Mouse (Mus musculus) thymus, adult 2 months (tissue): ENCODE measurements at regions not wholly inside any gene's neighbourhood (a gene's known extent, or its start where the extent isn't known, plus 50 kb on each side); places are given as distances from the start of the nearest gene placed in this dataset.

Experiments used
- DNase-seq: peaks from one replicate; pipeline ENCODE4 v3.0.0; 2021
- H3K27ac ChIP-seq: fragments of 200-500 bp; 2 replicates; pipeline ENCODE4 v1.5.1; 2012; ENCODE audit warnings: low read length, control low read depth; ENCODE audit not compliant: control insufficient read depth, insufficient read depth
- H3K27me3 ChIP-seq: fragments of 200-500 bp; 2 replicates; pipeline ENCODE4 v1.6.1; 2012; ENCODE audit warnings: mild to moderate bottlenecking, low read length, moderate library complexity, mixed read lengths; ENCODE audit not compliant: control insufficient read depth, insufficient read depth
- H3K36me3 ChIP-seq: fragments of 200-500 bp; 2 replicates; pipeline ENCODE4 v1.6.1; 2012; ENCODE audit warnings: mild to moderate bottlenecking, low read length, moderate library complexity; ENCODE audit not compliant: control insufficient read depth, insufficient read depth
- H3K4me1 ChIP-seq: fragments of 200-500 bp; replicated peaks from 2 replicates; pipeline ENCODE4 v1.6.1; 2012; ENCODE audit warnings: low read length; ENCODE audit not compliant: control insufficient read depth, insufficient read depth
- H3K4me3 ChIP-seq: fragments of 200-500 bp; 2 replicates; pipeline ENCODE4 v1.5.1; 2012; ENCODE audit warnings: mild to moderate bottlenecking, low read length, control low read depth, moderate library complexity; ENCODE audit not compliant: control insufficient read depth, insufficient read depth
- CTCF ChIP-seq: fragments of 200-500 bp; IDR thresholded peaks from 2 replicates; pipeline ENCODE4 v1.5.1; 2012; ENCODE audit warnings: mild to moderate bottlenecking, control low read depth, low read length, moderate library complexity, borderline replicate concordance; ENCODE audit not compliant: control insufficient read depth, poor library complexity, insufficient read depth; ENCODE audit errors: extremely low read depth
- POLR2A ChIP-seq: fragments of 200-500 bp; IDR thresholded peaks from 2 replicates; pipeline ENCODE4 v1.6.1; 2012; ENCODE audit warnings: mild to moderate bottlenecking, low read length, control low read depth, moderate library complexity; ENCODE audit not compliant: control insufficient read depth, poor library complexity, insufficient read depth; ENCODE audit errors: extremely low read depth
- WGBS: fragments of 180-500 bp; shearing (Covaris S2); methylation state at CpG from one replicate; pipeline ENCODE4 v1.1.7; 2018; 5-methylcytosine and 5-hydroxymethylcytosine counted together

DNA sequence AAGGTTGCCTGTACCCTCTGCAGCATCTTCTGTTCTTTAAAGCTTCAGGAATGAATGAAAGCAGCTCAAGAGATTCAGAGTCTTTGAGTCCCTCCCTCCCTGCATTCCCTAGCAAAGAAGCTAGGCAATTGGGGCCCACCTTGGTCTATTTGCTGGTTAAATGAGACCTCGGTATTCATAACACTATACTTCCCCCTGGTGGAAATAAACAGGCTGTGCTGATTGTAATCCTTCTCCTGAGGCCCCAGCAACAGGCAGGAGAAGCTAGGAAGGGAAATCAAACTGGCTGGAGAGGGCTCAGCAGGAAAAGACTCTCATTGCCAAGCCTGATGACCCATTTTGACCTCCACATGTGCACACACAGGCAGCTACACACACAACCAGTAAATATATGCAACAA is 137.1 kb downstream of the Sh3bp4 start:
- H3K4me3 ChIP-seq: no peak overlapping the region
- no peak for TF ChIP-seq POLR2A
- DNase-seq: no peak
- H3K36me3 ChIP-seq: no peaks in the 10 kb centered on the region
- no peak overlapping the region for H3K27ac ChIP-seq
- WGBS: 5% methylated on average over 1 of the region's 1 CpGs
- H3K4me1 ChIP-seq: no peaks in the 10 kb centered on the region
- no peaks in the 10 kb centered on the region for H3K27me3 ChIP-seq

DNA sequence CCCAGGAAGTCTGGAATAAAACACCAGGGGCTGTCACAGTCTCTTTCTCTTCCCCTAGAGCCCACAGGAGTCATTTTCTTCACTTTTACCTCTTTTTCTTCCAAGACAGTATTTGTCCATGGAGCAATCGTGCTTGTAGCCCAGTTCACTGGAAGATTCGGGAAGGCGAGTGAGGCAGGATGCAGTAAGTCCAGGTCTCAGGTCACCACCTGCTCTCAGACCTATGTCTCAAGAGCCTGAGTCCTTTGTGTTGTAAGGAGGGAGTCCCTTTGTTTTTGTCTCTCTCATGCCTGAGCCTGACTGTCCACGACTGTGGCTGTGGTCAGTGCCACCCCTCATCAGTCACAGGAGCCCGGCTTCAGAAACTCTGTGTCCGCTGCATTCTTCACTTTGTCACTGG is 140.9 kb downstream of the Sh3bp4 start:
- Histone ChIP-seq H3K4me3 (no peak overlapping the region), H3K27ac (no peak overlapping the region), H3K36me3 (no peaks in the 10 kb centered on the region), H3K27me3 (no peaks in the 10 kb centered on the region), H3K4me1 (no peaks in the 10 kb centered on the region)
- WGBS: 90% methylated on average over 6 of the region's 6 CpGs
- TF ChIP-seq CTCF: no peak
- no peak for TF ChIP-seq POLR2A
- no peak for DNase-seq

DNA sequence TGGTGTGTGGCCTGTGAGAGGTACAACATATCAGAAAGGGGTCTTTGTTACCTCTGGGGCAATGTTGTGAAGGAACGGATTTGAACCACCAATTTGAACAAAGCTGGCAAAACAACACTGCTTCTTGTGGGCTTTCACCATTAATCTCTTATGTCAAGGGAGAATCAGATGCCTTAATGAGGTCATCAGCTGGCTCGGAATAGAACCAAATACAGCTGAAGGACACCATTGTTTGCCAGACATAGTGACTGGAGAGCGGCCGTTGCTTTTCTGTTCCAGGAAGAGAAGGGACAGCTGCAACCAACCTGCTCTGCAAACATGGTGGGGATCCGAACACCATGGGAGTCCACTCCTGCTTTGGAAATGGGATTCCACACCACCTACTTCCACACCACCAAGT is 158.2 kb downstream of the Sh3bp4 start:
- Histone ChIP-seq H3K4me1 (no peaks in the 10 kb centered on the region), H3K27ac (no peak overlapping the region), H3K27me3 (no peaks in the 10 kb centered on the region), H3K4me3 (no peak overlapping the region), H3K36me3 (no peaks in the 10 kb centered on the region)
- no peak for DNase-seq
- WGBS: 92% methylated on average over 5 of the region's 5 CpGs
- TF ChIP-seq POLR2A: no peak
- TF ChIP-seq CTCF: no peak

DNA sequence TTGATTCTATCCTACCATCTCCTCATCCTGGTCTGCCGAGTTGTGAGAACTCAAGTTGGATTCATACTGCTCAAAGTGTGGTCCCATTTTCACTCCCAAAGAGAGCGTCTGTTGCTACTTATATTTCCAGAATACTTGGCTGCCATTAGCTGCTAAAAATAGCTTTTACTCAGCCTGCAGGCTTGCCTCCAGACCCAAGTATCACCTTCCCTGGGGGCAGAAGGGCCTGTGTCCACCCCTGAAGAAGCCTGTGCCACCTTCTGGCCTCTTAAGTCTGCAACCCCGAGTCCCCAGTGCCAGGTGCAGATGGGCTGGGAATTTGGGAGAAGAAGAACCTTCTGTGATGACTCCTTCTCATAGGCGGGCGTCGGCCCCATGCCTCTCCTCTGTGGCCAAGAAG is 161.5 kb downstream of the Sh3bp4 start:
- Histone ChIP-seq H3K36me3 (no peaks in the 10 kb centered on the region), H3K4me1 (no peaks in the 10 kb centered on the region), H3K27me3 (no peaks in the 10 kb centered on the region), H3K27ac (no peak overlapping the region), H3K4me3 (no peak overlapping the region)
- TF ChIP-seq POLR2A (no peak), CTCF (no peak)
- DNase-seq: no peak
- 95% methylated on average over 6 of the region's 6 CpGs for WGBS

DNA sequence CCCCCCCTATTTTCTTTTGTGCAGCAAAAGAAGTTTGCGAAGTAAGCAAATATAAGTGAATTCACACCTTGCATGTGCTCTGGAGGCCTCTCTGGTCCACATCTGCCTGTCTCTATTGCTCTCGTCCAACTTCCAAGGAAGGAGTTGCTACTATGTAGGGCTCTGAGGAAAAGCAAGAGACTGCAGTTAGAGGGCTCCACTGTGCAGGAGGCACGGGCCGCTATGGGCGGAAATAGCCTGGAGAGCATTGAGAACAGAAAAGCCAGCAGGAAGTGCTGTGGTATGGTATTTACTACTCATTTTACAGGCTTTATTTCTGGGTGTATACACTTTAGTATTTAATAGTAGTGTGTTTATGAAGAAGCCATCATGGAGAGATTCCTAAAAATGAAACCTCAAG is 162.2 kb downstream of the Sh3bp4 start:
- WGBS: 37% methylated on average over 5 of the region's 5 CpGs
- Histone ChIP-seq H3K27ac (no peak overlapping the region), H3K4me1 (no peaks in the 10 kb centered on the region), H3K4me3 (no peak overlapping the region), H3K27me3 (no peaks in the 10 kb centered on the region), H3K36me3 (no peaks in the 10 kb centered on the region)
- TF ChIP-seq POLR2A: no peak
- no peak for TF ChIP-seq CTCF
- DNase-seq: no peak

DNA sequence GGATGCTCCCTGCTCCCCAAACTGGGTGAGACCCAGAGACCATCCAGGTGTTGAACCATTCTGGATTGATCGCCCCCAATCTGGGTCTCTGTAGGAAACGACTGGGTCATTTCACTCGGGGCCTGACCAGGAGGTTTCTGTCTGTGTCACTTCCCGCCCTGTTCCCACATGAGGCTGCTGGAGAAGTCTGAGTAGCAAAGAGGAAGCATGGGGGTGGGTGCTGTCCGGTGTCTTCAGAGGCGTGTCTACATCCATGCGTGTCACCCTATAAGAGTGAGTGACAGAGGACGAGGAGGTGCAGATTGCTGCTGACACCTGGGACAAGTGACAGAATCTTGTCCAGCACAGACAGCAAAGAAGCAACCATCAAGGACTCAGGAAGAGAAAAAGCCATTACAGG is 164.7 kb downstream of the Sh3bp4 start:
- no peak overlapping the region for H3K4me3 ChIP-seq
- DNase-seq: no peak
- WGBS: 11% methylated on average over 8 of the region's 8 CpGs
- H3K27ac ChIP-seq: no peak overlapping the region
- no peaks in the 10 kb centered on the region for H3K4me1 ChIP-seq
- no peaks in the 10 kb centered on the region for H3K36me3 ChIP-seq
- no peaks in the 10 kb centered on the region for H3K27me3 ChIP-seq
- TF ChIP-seq CTCF: no peak
- no peak for TF ChIP-seq POLR2A

DNA sequence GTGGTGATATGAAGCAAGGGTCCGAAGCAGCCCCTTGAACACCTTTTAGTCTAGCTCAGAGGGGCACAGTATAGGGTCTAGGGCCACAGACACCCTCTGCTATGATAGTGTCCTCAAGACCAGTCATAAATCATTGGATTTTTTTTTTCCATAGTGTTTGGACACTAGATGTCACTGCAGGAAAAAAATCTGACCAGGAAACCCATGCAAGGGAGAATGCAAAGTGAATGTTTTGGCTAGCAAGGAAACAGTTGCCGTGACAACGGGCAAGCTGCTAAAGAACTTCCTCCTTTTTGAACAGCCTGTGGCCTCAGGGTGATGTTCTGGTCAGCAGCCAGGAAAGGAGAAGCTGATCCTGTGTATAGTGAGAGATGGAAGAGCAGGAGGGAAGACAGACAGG is 165.1 kb downstream of the Sh3bp4 start:
- no peaks in the 10 kb centered on the region for H3K36me3 ChIP-seq
- TF ChIP-seq CTCF: no peak
- no peak for TF ChIP-seq POLR2A
- H3K4me1 ChIP-seq: no peaks in the 10 kb centered on the region
- H3K27ac ChIP-seq: no peak overlapping the region
- 2% methylated on average over 3 of the region's 3 CpGs for WGBS
- H3K4me3 ChIP-seq: no peak overlapping the region
- H3K27me3 ChIP-seq: no peaks in the 10 kb centered on the region
- no peak for DNase-seq
